ENCODE assay signal across 8 mouse cellular contexts in the genomic region with DNA sequence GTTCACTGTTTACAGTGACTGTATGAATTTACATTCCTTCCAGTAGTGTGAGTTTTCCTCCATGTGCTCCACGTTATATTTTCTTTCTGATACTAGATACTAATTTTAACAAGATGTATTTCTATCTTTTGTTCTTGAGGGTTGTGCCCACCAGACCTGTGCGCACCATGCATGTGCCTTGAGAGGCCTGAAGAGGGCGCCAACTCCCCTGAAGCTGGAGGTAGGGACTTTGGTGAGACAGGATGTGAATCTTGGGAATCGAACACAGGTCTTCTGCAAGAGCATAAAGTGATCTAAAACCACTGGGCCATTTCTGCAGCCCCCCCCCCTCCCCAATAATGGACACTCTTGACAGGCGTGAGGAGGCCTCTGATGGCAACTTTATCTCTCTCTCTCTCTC. TPM values are rescaled to one million over a fixed set of nuclear protein-coding genes. Genes with fewer than 3 reads are reported as not detected.
DNase-seq lines count a peak whose midpoint lies in the region; ATAC-seq and TF ChIP-seq lines count a peak whose summit lies in the region.

No protein-coding gene starts in this region.

- DNase-seq in heart, adult 2 months: peak; percentile 21 to 35
- DNase-seq in heart, adult 9 months (ENCODE audit: low spot score in 2 of 2): no peak
- no peak for DNase-seq in testis, postnatal 14 days (ENCODE audit: low spot score)
- peak; percentile 7 for DNase-seq in lung, postnatal 25 days (ENCODE audit: low spot score)
- DNase-seq in urinary bladder, postnatal 4 days (ENCODE audit: low spot score in 2 of 2): no peak
- no peak for DNase-seq in gastrocnemius, adult 18-20 months (ENCODE audit: low spot score)

- H3K4me3 ChIP-seq in heart, adult 2 months: no peak overlapping the region
- no peak overlapping the region for H3K4me3 ChIP-seq in testis, adult 2 months (ENCODE audit: control insufficient read depth, low read depth, low read length)

- ATAC-seq in common myeloid progenitor, adult 5-6 weeks (replicated peaks; ENCODE audit: low read depth, poor library complexity, severe bottlenecking): peak; percentile 40

- 39% methylated on average over 5 of the region's 5 CpGs for WGBS in heart, adult 2 months

- intact Hi-C loops in heart, adult 2 months (cut with DNase I): loop anchor here (2.0 kb wide), 1 partner anchor 34 kb away; no protein-coding TSS in a partner anchor

- H3K79me2 ChIP-seq in heart, adult 2 months (replicated peaks; ENCODE audit: control insufficient read depth, insufficient read depth, low read length): no peaks in the 10 kb centered on the region

- H3K9ac ChIP-seq in heart, adult 2 months (ENCODE audit: low read depth, low read length): no peak overlapping the region

- H3K27me3 ChIP-seq in heart, adult 2 months (ENCODE audit: control insufficient read depth, insufficient read depth, low read length): no peaks in the 10 kb centered on the region
- H3K27me3 ChIP-seq in testis, adult 2 months (ENCODE audit: control insufficient read depth, insufficient read depth, low read length): no peaks in the 10 kb centered on the region

- H3K36me3 ChIP-seq in heart, adult 2 months (ENCODE audit: control insufficient read depth, insufficient read depth, low read length): no peaks in the 10 kb centered on the region
- no peaks in the 10 kb centered on the region for H3K36me3 ChIP-seq in testis, adult 2 months (ENCODE audit: control insufficient read depth, insufficient read depth, low read length)

- no peak for TF ChIP-seq EP300 in heart, adult 2 months (IDR thresholded peaks at IDR 0.05; ENCODE audit: insufficient read depth, low read depth, low read length)

- no peaks in the 10 kb centered on the region; the same call in 1 of the 2 replicates for H3K4me1 ChIP-seq in heart, adult 2 months (ENCODE audit: control insufficient read depth, insufficient read depth, low read length)
- peaks cover 12% of the 10 kb centered on the region for H3K4me1 ChIP-seq in testis, adult 2 months (ENCODE audit: control insufficient read depth, insufficient read depth, low read length)

- H3K27ac ChIP-seq in heart, adult 2 months: no peak overlapping the region
- no peak overlapping the region for H3K27ac ChIP-seq in testis, adult 2 months (ENCODE audit: control insufficient read depth, insufficient read depth, low read depth, low read length)

- TF ChIP-seq POLR2A in heart, adult 2 months (IDR thresholded peaks at IDR 0.05; ENCODE audit: insufficient read depth, low read depth, low read length): no peak
- no peak for TF ChIP-seq POLR2A in testis, adult 2 months (IDR thresholded peaks at IDR 0.05; ENCODE audit: control insufficient read depth, low read depth, low read length)

- TF ChIP-seq CTCF in heart, adult 2 months (IDR thresholded peaks at IDR 0.05): peak; percentile 71
- TF ChIP-seq CTCF in testis, adult 2 months (IDR thresholded peaks at IDR 0.05; ENCODE audit: control insufficient read depth, insufficient read depth, insufficient replicate concordance, low read depth, low read length): peak; percentile 71; the same call in 1 of the 2 replicates

RNA-seq across cellular contexts. Expression of a gene that starts 1.9 kb away (rescaled TPM):
- total RNA-seq in heart, adult 2 months (2021): under 1 TPM; 0.42 to 0.52 TPM
- 0.18 and 0.20 TPM in 2 replicates for polyA plus RNA-seq in heart, adult 2 months (2012; rRNA removed)
- 27.7 and 38.1 TPM in 2 replicates for polyA plus RNA-seq in testis, adult 2 months (2012; rRNA removed)
- total RNA-seq in common myeloid progenitor, adult 5-6 weeks (2017): 0.63 and 0.73 TPM in 2 replicates
- under 1 TPM; 0.37 to 0.64 TPM for total RNA-seq in gastrocnemius, adult 18-20 months (2021)

RNA-seq across cellular contexts. Expression of a gene that starts 16.7 kb away (rescaled TPM):
- 10 to 100 TPM; 20.6 to 21.7 TPM for total RNA-seq in heart, adult 2 months (2021)
- polyA plus RNA-seq in heart, adult 2 months (2012; rRNA removed): 13.5 and 14.6 TPM in 2 replicates
- polyA plus RNA-seq in testis, adult 2 months (2012; rRNA removed): 26.6 and 33.7 TPM in 2 replicates
- total RNA-seq in common myeloid progenitor, adult 5-6 weeks (2017): 1.8 and 3.3 TPM in 2 replicates
- 10 to 100 TPM; 36.3 to 38.4 TPM for total RNA-seq in gastrocnemius, adult 18-20 months (2021)

RNA-seq across cellular contexts. Expression of a gene that starts 37.4 kb away (rescaled TPM):
- not detected for total RNA-seq in heart, adult 2 months (2021)
- not detected in 2 replicates for polyA plus RNA-seq in heart, adult 2 months (2012; rRNA removed)
- polyA plus RNA-seq in testis, adult 2 months (2012; rRNA removed): 0.29 and 0.51 TPM in 2 replicates
- total RNA-seq in common myeloid progenitor, adult 5-6 weeks (2017): 0.29 TPM in 1 of 2 replicates, not detected in the other
- total RNA-seq in gastrocnemius, adult 18-20 months (2021): not detected

RNA-seq across cellular contexts. Expression of a gene that starts 40.1 kb away (rescaled TPM):
- total RNA-seq in heart, adult 2 months (2021): 1 to 10 TPM; 8.8 to 8.9 TPM
- 1.6 and 3.7 TPM in 2 replicates for polyA plus RNA-seq in heart, adult 2 months (2012; rRNA removed)
- polyA plus RNA-seq in testis, adult 2 months (2012; rRNA removed): 4.7 and 8.0 TPM in 2 replicates
- 12.5 and 13.2 TPM in 2 replicates for total RNA-seq in common myeloid progenitor, adult 5-6 weeks (2017)
- 1 to 10 TPM; 5.1 to 6.9 TPM for total RNA-seq in gastrocnemius, adult 18-20 months (2021)

Comparison
In these comparisons a context has a peak if more than half of its experiments do, and no peak if none do; other contexts are left out.
1. DNase-seq: peak in heart, adult 2 months (2 of 2) and lung, postnatal 25 days (single experiment); none in heart, adult 9 months (0 of 2), testis, postnatal 14 days (single experiment), urinary bladder, postnatal 4 days (0 of 2) and gastrocnemius, adult 18-20 months (single experiment).